Mouse (Mus musculus): ENCODE measurements around the gene Vmn1r42.
"Not testable (repeated sequence)": the region's sequence is repeated elsewhere in the genome, so short reads cannot be mapped to it uniquely, and the experiment has no call there.

- TF ChIP-seq POLR2A (IDR thresholded peaks at IDR 0.05; ENCODE audit: low read depth, low read length); CTCF (IDR thresholded peaks at IDR 0.05; ENCODE audit: extremely low read depth, insufficient read length, insufficient replicate concordance, low read depth, low read length): not testable (repeated sequence)
Measured at GRCm38 (mm10) chr6:89876313-89876712, at the start of gene Vmn1r42, which contains the start of gene Vmn1r43.

Measured in small intestine, adult 2 months (tissue).